Mouse (Mus musculus) midbrain, embryonic 14.5 days (tissue): ENCODE measurements around the gene Tiam1. TPM values are rescaled to one million over a fixed set of nuclear protein-coding genes. Genes with fewer than 3 reads are reported as not detected.

ENCODE experiments used
- ATAC-seq: fragments of 200-750 bp; cut with Nextera tagmentation; 2 replicates; pipeline ENCODE4 v1.8.0; 2017; ENCODE audit warnings: moderate number of reproducible peaks, moderate library complexity; ENCODE audit not compliant: low FRiP score, low TSS enrichment
- DNase-seq: peaks from one replicate; pipeline ENCODE4 v3.0.0-alpha.2; 2015
- H3K27ac ChIP-seq: fragments of 300-500 bp; sonication (generic); replicated peaks from 2 replicates; pipeline ENCODE4 v1.5.1; 2014; ENCODE audit warnings: mild to moderate bottlenecking, low read depth, low read length, moderate library complexity
- H3K27me3 ChIP-seq: fragments of 300-500 bp; sonication (generic); 2 replicates; pipeline ENCODE4 v1.6.1; 2014; ENCODE audit warnings: low read length, control low read depth, mixed read lengths; ENCODE audit not compliant: control insufficient read depth, insufficient read depth
- H3K36me3 ChIP-seq: fragments of 300-500 bp; sonication (generic); 2 replicates; pipeline ENCODE4 v1.6.1; 2014; ENCODE audit warnings: low read length, control low read depth; ENCODE audit not compliant: control insufficient read depth, insufficient read depth
- H3K4me1 ChIP-seq: fragments of 300-500 bp; sonication (generic); 2 replicates; pipeline ENCODE4 v1.6.1; 2014; ENCODE audit warnings: mild to moderate bottlenecking, antibody characterized with exemption, low read length, control low read depth; ENCODE audit not compliant: control insufficient read depth, insufficient read depth
- H3K4me2 ChIP-seq: fragments of 300-500 bp; sonication (generic); 2 replicates; pipeline ENCODE4 v1.6.1; 2014; ENCODE audit warnings: mild to moderate bottlenecking, low read length, moderate library complexity
- H3K4me3 ChIP-seq: fragments of 300-500 bp; sonication (generic); replicated peaks from 2 replicates; pipeline ENCODE4 v1.5.1; 2014; ENCODE audit warnings: low read depth, low read length
- H3K9ac ChIP-seq: fragments of 300-500 bp; sonication (generic); replicated peaks from 2 replicates; pipeline ENCODE4 v1.6.1; 2014; ENCODE audit warnings: mild to moderate bottlenecking, low read length, moderate library complexity
- H3K9me3 ChIP-seq: fragments of 300-500 bp; sonication (generic); 2 replicates; pipeline ENCODE4 v1.6.1; 2016; ENCODE audit warnings: low read length, control low read depth, mixed read lengths; ENCODE audit not compliant: control insufficient read depth
- WGBS: fragments of 180-500 bp; shearing (Covaris S2); extraction: QIAGEN DNeasy Blood & Tissue Kit; methylation state at CpG from one replicate; pipeline ENCODE4 v1.1.7; 2014; 5-methylcytosine and 5-hydroxymethylcytosine counted together
- polyA plus RNA-seq: library from polyadenylated mRNA; unstranded; fragments of >200 nt; fragmentation: Nextera tagmentation; extraction: Ambion mirVana; gene quantifications from 2 replicates; pipeline ENCODE4 v1.2.1, GENCODE M21; 2014

The Tiam1 gene
- polyA plus RNA-seq, 1 experiment from 2014 or later = 34.6 TPM

DNA sequence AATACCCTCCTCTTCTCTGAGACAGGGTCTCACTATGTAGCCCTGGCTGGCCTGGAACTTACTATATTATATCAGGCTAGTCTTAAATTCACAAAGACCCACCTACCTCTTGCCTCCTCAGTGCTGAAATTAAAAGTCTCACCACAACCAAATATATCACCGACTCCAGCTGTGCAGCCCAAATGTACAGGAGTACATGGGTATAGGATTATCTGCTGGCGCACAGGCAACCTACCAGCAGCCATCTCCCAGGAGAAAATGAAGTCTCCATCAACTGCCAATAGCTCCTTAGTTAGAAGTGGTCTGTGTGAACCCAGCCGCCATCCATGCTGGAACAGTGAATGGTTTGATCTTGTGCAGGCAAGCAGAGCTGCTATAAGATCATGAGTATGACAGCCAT, 34.8 kb upstream of the Tiam1 start:
- 98% methylated on average over 3 of the region's 3 CpGs for WGBS
- no peak overlapping the region for H3K4me2 ChIP-seq
- H3K9ac ChIP-seq = no peak overlapping the region
- H3K4me3 ChIP-seq = no peak overlapping the region
- H3K4me1 ChIP-seq = peaks cover 8% of the 10 kb centered on the region; the same call in 1 of the 2 replicates
- no peaks in the 10 kb centered on the region for H3K9me3 ChIP-seq
- ATAC-seq (no peak), DNase-seq (no peak)
- no peak overlapping the region for H3K27ac ChIP-seq
- no peaks in the 10 kb centered on the region for H3K27me3 ChIP-seq
- no peaks in the 10 kb centered on the region for H3K36me3 ChIP-seq

DNA sequence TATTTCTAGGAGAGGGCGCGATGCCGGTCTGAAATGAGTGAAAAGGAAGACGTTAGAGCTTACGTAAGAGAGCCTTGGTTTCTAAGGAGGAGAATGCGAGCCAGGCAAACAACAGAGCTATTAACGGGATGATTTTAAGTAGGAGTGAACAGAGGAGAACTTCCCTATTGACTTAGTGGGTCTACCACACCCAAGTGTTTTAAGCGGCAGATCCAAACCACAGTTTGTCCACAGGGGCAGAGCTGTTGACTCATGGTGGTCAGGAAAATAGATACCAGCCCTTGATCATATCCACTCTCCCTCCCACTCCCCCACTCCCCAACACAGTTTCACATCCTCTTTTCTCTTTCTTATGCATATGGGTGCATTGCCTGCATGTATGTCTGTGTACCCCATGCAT, 33.9 kb upstream of the Tiam1 start:
- DNase-seq (no peak), ATAC-seq (no peak)
- Histone ChIP-seq H3K27me3 (no peaks in the 10 kb centered on the region), H3K4me2 (no peak overlapping the region), H3K36me3 (no peaks in the 10 kb centered on the region), H3K4me1 (peaks cover 8% of the 10 kb centered on the region; the same call in 1 of the 2 replicates), H3K9me3 (no peaks in the 10 kb centered on the region), H3K27ac (no peak overlapping the region), H3K9ac (no peak overlapping the region), H3K4me3 (no peak overlapping the region)
- 85% methylated on average over 8 of the region's 8 CpGs for WGBS

DNA sequence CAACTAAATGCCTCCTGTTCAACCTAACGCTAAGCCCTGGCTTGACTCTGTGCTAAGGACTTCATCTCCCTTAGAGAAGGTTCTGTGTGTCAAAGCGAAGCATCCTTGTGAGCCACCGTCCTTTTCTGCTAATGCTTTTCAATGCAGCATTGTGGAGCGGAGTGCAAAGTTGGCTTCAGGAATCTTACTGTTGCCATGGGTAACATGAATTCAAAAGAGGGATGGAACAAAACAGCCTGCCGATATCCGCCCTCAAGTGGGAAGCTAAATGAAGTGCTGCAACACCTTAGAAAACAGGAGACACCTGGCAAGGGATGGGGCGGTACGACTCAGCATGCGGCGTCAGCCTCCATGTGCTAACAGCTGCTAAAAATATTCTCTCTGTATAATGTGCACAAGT, 32.9 kb upstream of the Tiam1 start:
- Histone ChIP-seq H3K27ac (no peak overlapping the region), H3K9me3 (no peaks in the 10 kb centered on the region), H3K9ac (no peak overlapping the region), H3K27me3 (no peaks in the 10 kb centered on the region), H3K4me2 (peak overlapping the region; percentile 12), H3K36me3 (no peaks in the 10 kb centered on the region), H3K4me3 (no peak overlapping the region), H3K4me1 (peaks cover 9% of the 10 kb centered on the region; the same call in 1 of the 2 replicates)
- 16% methylated on average over 10 of the region's 10 CpGs for WGBS
- ATAC-seq (peak; percentile 37; the same call in 1 of the 2 replicates), DNase-seq (peak; percentile 80)

DNA sequence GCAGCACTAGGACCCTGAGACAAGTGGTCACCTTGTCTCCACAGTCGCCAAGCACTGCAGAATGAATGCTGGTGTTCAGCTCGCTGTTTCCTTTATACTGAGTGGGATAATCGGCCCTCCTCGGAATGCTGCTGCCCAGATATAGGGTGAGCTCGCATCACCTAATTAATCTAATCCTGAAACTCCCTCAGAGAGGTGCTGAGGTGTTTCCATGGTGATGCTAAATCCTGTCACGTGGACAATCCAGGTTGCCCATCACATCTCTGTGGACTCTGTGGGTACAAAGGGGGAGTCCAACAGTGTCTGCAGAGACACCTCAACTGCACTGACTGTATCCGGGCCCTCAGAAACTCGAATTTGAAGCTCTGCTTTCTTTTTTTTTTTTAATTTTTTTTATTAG, 27.8 kb upstream of the Tiam1 start:
- ATAC-seq (peak; percentile 65; the same call in 1 of the 2 replicates), DNase-seq (peak; percentile 64)
- no peak overlapping the region for H3K9ac ChIP-seq
- H3K9me3 ChIP-seq = no peaks in the 10 kb centered on the region
- peaks cover 13% of the 10 kb centered on the region; the same call in 1 of the 2 replicates for H3K4me1 ChIP-seq
- peak overlapping the region; percentile 22; the same call in 1 of the 2 replicates for H3K4me2 ChIP-seq
- H3K4me3 ChIP-seq = no peak overlapping the region
- no peak overlapping the region for H3K27ac ChIP-seq
- no peaks in the 10 kb centered on the region for H3K36me3 ChIP-seq
- WGBS = 21% methylated on average over 8 of the region's 8 CpGs
- no peaks in the 10 kb centered on the region for H3K27me3 ChIP-seq

DNA sequence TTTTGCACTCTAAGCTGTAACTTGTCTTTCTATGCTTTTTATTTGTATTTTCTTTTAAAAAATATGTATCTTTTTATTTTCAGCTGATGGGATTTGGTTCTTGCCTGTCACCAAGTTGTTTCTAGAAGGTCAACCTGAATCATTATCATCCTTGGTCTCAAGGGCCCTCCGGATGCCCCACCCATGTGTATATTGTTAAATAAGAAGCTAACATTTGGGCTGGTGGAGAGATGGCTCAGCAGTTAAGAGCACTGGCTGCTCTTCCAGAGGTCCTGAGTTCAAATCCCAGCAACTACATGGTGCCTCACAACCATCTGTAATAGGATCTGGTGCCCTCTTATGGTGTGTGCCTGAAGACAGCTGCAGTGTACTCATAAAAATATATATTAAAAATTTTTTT, 27.1 kb upstream of the Tiam1 start:
- H3K27me3 ChIP-seq = no peaks in the 10 kb centered on the region
- no peak overlapping the region for H3K9ac ChIP-seq
- H3K4me2 ChIP-seq = no peak overlapping the region
- no peaks in the 10 kb centered on the region for H3K9me3 ChIP-seq
- H3K27ac ChIP-seq = no peak overlapping the region
- no peak overlapping the region for H3K4me3 ChIP-seq
- 91% methylated on average over 1 of the region's 1 CpGs for WGBS
- ATAC-seq = no peak
- H3K36me3 ChIP-seq = no peaks in the 10 kb centered on the region
- H3K4me1 ChIP-seq = 0 out of 2 replicates have a peak, but pooled peaks cover 7% of the 10 kb centered on the region
- no peak for DNase-seq

DNA sequence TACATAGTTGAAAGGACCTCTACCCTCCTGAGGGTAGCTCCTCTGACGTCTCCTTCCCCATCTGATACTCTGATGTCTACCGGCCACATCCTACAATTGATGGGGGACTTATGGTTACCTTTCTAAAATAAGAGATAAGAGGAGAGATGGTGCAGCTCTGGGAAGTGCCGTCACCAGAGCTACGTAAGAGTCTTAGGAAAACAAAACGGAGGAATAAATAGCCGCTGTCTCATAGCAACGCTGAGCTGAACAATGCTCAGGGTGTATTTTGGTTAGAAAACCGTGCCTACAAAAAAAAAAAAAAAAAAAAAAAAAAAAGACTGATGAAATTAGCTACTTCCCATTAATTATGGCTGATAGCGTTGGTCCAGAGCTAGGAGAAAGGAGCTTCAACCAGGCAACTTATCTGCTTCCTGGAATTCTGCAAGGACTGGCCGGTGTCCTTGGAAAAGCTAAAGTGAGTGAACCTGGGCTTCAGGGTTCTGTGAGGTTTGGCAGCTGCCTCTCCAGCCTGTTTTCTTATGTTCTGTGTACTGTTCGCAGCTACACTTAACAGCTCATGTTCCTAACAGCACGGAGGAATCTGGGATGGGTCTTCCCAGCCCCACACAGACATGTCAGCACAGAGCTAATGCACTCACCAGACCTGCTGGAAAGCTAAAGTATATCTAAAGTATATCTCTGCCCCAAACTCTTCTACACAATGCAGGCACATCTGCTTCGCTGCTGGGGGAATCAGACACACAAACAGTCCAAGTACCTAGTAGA, 26.5 kb upstream of the Tiam1 start:
- Histone ChIP-seq H3K27ac (no peak overlapping the region), H3K4me3 (no peak overlapping the region), H3K27me3 (no peaks in the 10 kb centered on the region), H3K36me3 (no peaks in the 10 kb centered on the region), H3K4me1 (0 out of 2 replicates have a peak, but pooled peaks cover 7% of the 10 kb centered on the region), H3K9me3 (no peaks in the 10 kb centered on the region), H3K9ac (no peak overlapping the region), H3K4me2 (no peak overlapping the region)
- WGBS = 63% methylated on average over 13 of the region's 13 CpGs
- ATAC-seq = no peak
- DNase-seq = no peak

DNA sequence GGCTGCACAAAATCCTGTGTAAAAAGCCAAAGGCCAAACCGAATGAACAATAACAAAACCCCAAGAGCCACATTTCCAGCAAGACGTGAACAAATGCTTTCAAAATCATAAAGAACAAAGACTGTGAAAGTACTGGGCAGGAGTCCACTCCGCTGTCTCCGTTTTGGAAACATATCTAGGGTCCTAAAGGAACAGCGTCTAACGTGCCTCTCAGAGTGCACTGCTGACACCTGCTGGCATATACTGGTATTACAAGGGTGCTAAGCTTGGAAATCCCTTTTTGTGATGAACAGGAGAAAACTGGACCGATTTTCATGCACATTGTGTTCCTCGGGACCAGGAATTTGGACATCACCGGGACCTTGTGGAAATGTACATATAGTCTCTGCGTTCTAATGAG, 24.1 kb upstream of the Tiam1 start:
- ATAC-seq (no peak), DNase-seq (peak; percentile 89)
- no peak overlapping the region for H3K4me3 ChIP-seq
- H3K4me1 ChIP-seq = 0 out of 2 replicates have a peak, but pooled peaks cover 7% of the 10 kb centered on the region
- no peaks in the 10 kb centered on the region for H3K36me3 ChIP-seq
- 28% methylated on average over 10 of the region's 10 CpGs for WGBS
- no peak overlapping the region for H3K9ac ChIP-seq
- H3K27me3 ChIP-seq = no peaks in the 10 kb centered on the region
- H3K4me2 ChIP-seq = no peak overlapping the region
- no peak overlapping the region for H3K27ac ChIP-seq
- H3K9me3 ChIP-seq = no peaks in the 10 kb centered on the region

DNA sequence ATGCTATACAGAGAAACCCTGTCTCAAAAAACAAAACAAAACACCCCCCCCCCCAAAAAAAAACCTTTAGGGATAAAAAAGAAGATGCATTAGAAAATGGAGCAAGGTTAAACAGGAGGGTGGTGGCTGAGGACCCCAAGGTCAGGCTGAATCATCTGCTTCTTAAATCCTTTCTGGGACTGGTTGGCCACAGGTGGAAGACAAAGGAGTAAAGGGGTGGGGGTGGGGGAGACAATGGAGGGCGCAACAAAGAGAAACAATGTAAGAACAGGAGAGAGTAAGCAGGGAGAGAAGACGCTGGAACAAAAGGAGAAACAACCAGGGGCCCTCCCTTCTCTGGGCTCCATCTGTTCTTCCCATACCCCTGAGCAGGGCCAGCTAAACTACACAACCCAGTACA, 21.9 kb upstream of the Tiam1 start:
- no peak overlapping the region for H3K4me3 ChIP-seq
- H3K36me3 ChIP-seq = no peaks in the 10 kb centered on the region
- no peaks in the 10 kb centered on the region for H3K4me1 ChIP-seq
- H3K9me3 ChIP-seq = no peaks in the 10 kb centered on the region
- H3K27me3 ChIP-seq = no peaks in the 10 kb centered on the region
- 38% methylated on average over 2 of the region's 2 CpGs for WGBS
- ATAC-seq (no peak), DNase-seq (no peak)
- H3K27ac ChIP-seq = no peak overlapping the region
- no peak overlapping the region for H3K9ac ChIP-seq
- H3K4me2 ChIP-seq = no peak overlapping the region

DNA sequence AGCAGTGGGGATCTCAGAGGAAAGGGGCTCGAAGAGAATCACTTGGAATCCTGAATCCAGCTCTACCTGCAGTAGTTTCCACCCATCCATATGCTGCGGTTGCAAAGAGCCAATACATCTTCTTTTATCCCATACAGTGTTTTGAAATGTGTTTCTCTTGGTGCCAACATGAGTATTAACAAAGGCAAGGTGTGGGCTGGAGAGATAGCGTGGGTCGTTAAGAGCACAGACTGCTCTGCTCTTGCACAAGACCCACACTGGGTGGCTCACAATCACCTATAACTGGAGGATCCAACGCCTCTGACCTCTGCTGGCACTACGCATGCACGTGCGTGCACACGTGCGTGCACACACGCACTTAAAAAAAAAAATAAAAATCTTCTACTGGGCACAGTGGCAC, 21.4 kb upstream of the Tiam1 start:
- Histone ChIP-seq H3K36me3 (no peaks in the 10 kb centered on the region), H3K9ac (no peak overlapping the region), H3K27me3 (no peaks in the 10 kb centered on the region), H3K27ac (no peak overlapping the region), H3K4me1 (no peaks in the 10 kb centered on the region), H3K4me2 (no peak overlapping the region), H3K9me3 (no peaks in the 10 kb centered on the region), H3K4me3 (no peak overlapping the region)
- 93% methylated on average over 11 of the region's 11 CpGs for WGBS
- ATAC-seq (no peak), DNase-seq (no peak)
